Mouse (Mus musculus) frontal cortex, adult (tissue): ENCODE results near the gene Cfd.

Experiments used
- ATAC-seq: cut with Nextera tagmentation; 2 replicates; pipeline ENCODE4 v1.9.2; 2017; ENCODE audit warnings: mild to moderate bottlenecking, moderate library complexity, mixed read lengths; ENCODE audit not compliant: low TSS enrichment

Cfd gene

GRCm38 (mm10) chr10:79918231-79919078, 27.8 kb downstream of the Cfd start:
- ATAC-seq: no peak

- no peak for ATAC-seq
These were observed 28.7 kb downstream of the Cfd start for GRCm38 (mm10) chr10:79919251-79919849.

- ATAC-seq: no peak
These were observed 29.6 kb downstream of the Cfd start for GRCm38 (mm10) chr10:79920056-79920890.

GRCm38 (mm10) chr10:79920958-79921535, 30.4 kb downstream of the Cfd start, which contains the start of gene R3hdm4:
Gene R3hdm4 (minus strand): TSS chr10:79921208.
- ATAC-seq: no peak

GRCm38 (mm10) chr10:79921572-79921971, 30.9 kb downstream of the Cfd start:
- no peak for ATAC-seq

GRCm38 (mm10) chr10:79924998-79925784, 34.5 kb downstream of the Cfd start:
- ATAC-seq: no peak

GRCm38 (mm10) chr10:79925785-79926490, 35.3 kb downstream of the Cfd start:
- ATAC-seq: no peak

GRCm38 (mm10) chr10:79926491-79927323, 36.1 kb downstream of the Cfd start, which contains the start of gene Arid3a:
Gene Arid3a (plus strand): TSS chr10:79927043.
- ATAC-seq: peak; percentile 68

- peak; percentile 20; the same call in 1 of the 2 replicates for ATAC-seq
These were observed 36.8 kb downstream of the Cfd start for GRCm38 (mm10) chr10:79927324-79928029.

- ATAC-seq: no peak
These were observed 37.5 kb downstream of the Cfd start for GRCm38 (mm10) chr10:79928030-79928694.

GRCm38 (mm10) chr10:79928907-79929701, 38.5 kb downstream of the Cfd start:
- ATAC-seq: no peak

- no peak for ATAC-seq
These were observed 39.5 kb downstream of the Cfd start for GRCm38 (mm10) chr10:79929967-79930825.

- ATAC-seq: no peak
These were observed 40.2 kb downstream of the Cfd start for GRCm38 (mm10) chr10:79930826-79931186.

- no peak for ATAC-seq
These were observed 41.1 kb downstream of the Cfd start for GRCm38 (mm10) chr10:79931797-79932196.

- peak; percentile 22; the same call in 1 of the 2 replicates for ATAC-seq
These were observed 42.1 kb downstream of the Cfd start for GRCm38 (mm10) chr10:79932736-79933135.

- ATAC-seq: no peak
These were observed 42.6 kb downstream of the Cfd start for GRCm38 (mm10) chr10:79933145-79933679.
